ENCODE assay signal across 10 mouse cellular contexts in the genomic region with DNA sequence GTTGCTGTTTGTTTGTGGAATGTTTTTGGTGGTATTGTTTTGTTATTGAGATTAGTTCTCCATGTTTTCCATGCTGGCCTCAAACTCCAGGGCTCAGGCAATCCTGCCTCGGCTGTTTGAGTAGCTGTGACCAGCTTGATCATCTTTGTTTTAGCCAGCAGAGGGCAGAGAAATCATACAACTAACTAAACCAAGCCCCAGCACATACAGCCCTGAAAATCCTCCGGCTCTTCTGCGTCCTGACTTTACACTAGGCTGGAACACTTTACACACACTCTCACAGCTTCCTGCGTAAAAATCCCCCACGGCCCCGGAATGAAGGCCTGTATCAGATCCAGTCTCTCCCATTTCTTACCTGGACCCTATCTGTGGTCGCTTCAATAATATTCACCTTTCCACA. TPM values are rescaled to one million over a fixed set of nuclear protein-coding genes. Genes with fewer than 3 reads are reported as not detected.
DNase-seq lines count a peak whose midpoint lies in the region; ATAC-seq and TF ChIP-seq lines count a peak whose summit lies in the region.
"Had no signal": no experiment of that assay in that cellular context is flagged by ENCODE, and none has a peak within 500 bp of the region (broad histone marks: within the 10 kb centered on the region; RNA-seq: fewer than 3 reads in every experiment).

No protein-coding gene starts in this region.

- no peaks in the 10 kb centered on the region for H3K4me1 ChIP-seq in forebrain, embryonic 16.5 days (replicated peaks; ENCODE audit: control insufficient read depth, insufficient read depth, low read length)
- no peaks in the 10 kb centered on the region for H3K4me1 ChIP-seq in forebrain, embryonic 11.5 days (replicated peaks; ENCODE audit: control insufficient read depth, insufficient read depth, low read length)
- no peaks in the 10 kb centered on the region for H3K4me1 ChIP-seq in lung, embryonic 14.5 days (ENCODE audit: insufficient read depth)
- H3K4me1 ChIP-seq: neural tube, embryonic 13.5 days had no signal

- peak; percentile 59; the same call in 1 of the 2 replicates for ATAC-seq in forebrain, embryonic 16.5 days
- no peak for ATAC-seq in forebrain, embryonic 11.5 days (replicated peaks; ENCODE audit: low FRiP score)
- ATAC-seq in hematopoietic stem cell, adult 5-6 weeks (replicated peaks in 1 of 2; ENCODE audit: insufficient read depth in 1 of 2, low FRiP score in 2 of 2, low TSS enrichment in 1 of 2, low read depth in 1 of 2, poor library complexity in 2 of 2, severe bottlenecking in 2 of 2): peak; percentile 70 to 77
- ATAC-seq in lung, embryonic 14.5 days (ENCODE audit: insufficient read depth): peak; percentile 49; the same call in 1 of the 2 replicates

- H3K27ac ChIP-seq in forebrain, embryonic 16.5 days (ENCODE audit: low read length): no peak overlapping the region
- no peak overlapping the region for H3K27ac ChIP-seq in forebrain, embryonic 11.5 days (ENCODE audit: low read depth, low read length)
- no peak overlapping the region for H3K27ac ChIP-seq in lung, embryonic 14.5 days (ENCODE audit: low read depth)
- H3K27ac ChIP-seq: neural tube, embryonic 13.5 days had no signal

- no peak overlapping the region for H3K9ac ChIP-seq in forebrain, embryonic 16.5 days (replicated peaks; ENCODE audit: low read depth, low read length)
- no peak overlapping the region for H3K9ac ChIP-seq in forebrain, embryonic 11.5 days (ENCODE audit: low read length)
- no peak overlapping the region for H3K9ac ChIP-seq in lung, embryonic 14.5 days
- H3K9ac ChIP-seq: neural tube, embryonic 13.5 days had no signal

- no peaks in the 10 kb centered on the region for H3K9me3 ChIP-seq in forebrain, embryonic 16.5 days (ENCODE audit: control insufficient read depth, low read length)
- no peaks in the 10 kb centered on the region for H3K9me3 ChIP-seq in forebrain, embryonic 11.5 days (ENCODE audit: control insufficient read depth, low read length)
- no peaks in the 10 kb centered on the region for H3K9me3 ChIP-seq in lung, embryonic 14.5 days (ENCODE audit: low read depth, low read length)
- H3K9me3 ChIP-seq: neural tube, embryonic 13.5 days had no signal

- DNase-seq in forebrain, embryonic 11.5 days (ENCODE audit: low spot score): no peak
- DNase-seq in spleen, postnatal 36 days (ENCODE audit: low spot score in 2 of 2): peak; percentile 26 to 54
- no peak for DNase-seq in spleen, postnatal 14 days (ENCODE audit: low spot score in 2 of 2)
- DNase-seq in lung, embryonic 14.5 days: peak; percentile 68
- peak; percentile 46 to 54 for DNase-seq in right cerebral cortex, postnatal 10 days (ENCODE audit: low spot score in 2 of 2)
- no peak for DNase-seq in urinary bladder, postnatal 25 days (ENCODE audit: low spot score)

- no peaks in the 10 kb centered on the region for H3K27me3 ChIP-seq in forebrain, embryonic 16.5 days (replicated peaks; ENCODE audit: control insufficient read depth, insufficient read depth, low read length)
- H3K27me3 ChIP-seq in forebrain, embryonic 11.5 days (ENCODE audit: control insufficient read depth, insufficient read depth, low read length): no peaks in the 10 kb centered on the region
- H3K27me3 ChIP-seq in lung, embryonic 14.5 days (ENCODE audit: insufficient read depth, low read length): no peaks in the 10 kb centered on the region
- H3K27me3 ChIP-seq: neural tube, embryonic 13.5 days had no signal

- peak; percentile 47 for TF ChIP-seq CTCF in lung, embryonic 14.5 days (IDR thresholded peaks at IDR 0.05; ENCODE audit: low read depth)

- no peak overlapping the region for H3K4me2 ChIP-seq in forebrain, embryonic 16.5 days (ENCODE audit: low read length)
- no peak overlapping the region for H3K4me2 ChIP-seq in forebrain, embryonic 11.5 days (ENCODE audit: low read depth, low read length, severe bottlenecking)
- H3K4me2 ChIP-seq in lung, embryonic 14.5 days: no peak overlapping the region
- H3K4me2 ChIP-seq: neural tube, embryonic 13.5 days had no signal

- WGBS in forebrain, embryonic 16.5 days: 31% methylated on average over 7 of the region's 7 CpGs
- WGBS in forebrain, embryonic 11.5 days: 41% methylated on average over 7 of the region's 7 CpGs
- 25% methylated on average over 7 of the region's 7 CpGs for WGBS in lung, embryonic 14.5 days

- no peaks in the 10 kb centered on the region for H3K36me3 ChIP-seq in forebrain, embryonic 16.5 days (ENCODE audit: control insufficient read depth, insufficient read depth)
- H3K36me3 ChIP-seq in forebrain, embryonic 11.5 days (ENCODE audit: control insufficient read depth, insufficient read depth, low read length): no peaks in the 10 kb centered on the region
- H3K36me3 ChIP-seq in lung, embryonic 14.5 days (ENCODE audit: insufficient read depth): no peaks in the 10 kb centered on the region
- H3K36me3 ChIP-seq: neural tube, embryonic 13.5 days had no signal

- no peak overlapping the region for H3K4me3 ChIP-seq in forebrain, embryonic 16.5 days (replicated peaks; ENCODE audit: low read length)
- no peak overlapping the region for H3K4me3 ChIP-seq in forebrain, embryonic 11.5 days (ENCODE audit: low read depth, low read length)
- no peak overlapping the region for H3K4me3 ChIP-seq in lung, embryonic 14.5 days (ENCODE audit: low read depth, low read length)
- H3K4me3 ChIP-seq: neural tube, embryonic 13.5 days had no signal

RNA-seq across cellular contexts. Expression of a gene that starts 6.6 kb away (rescaled TPM):
- polyA plus RNA-seq in forebrain, embryonic 16.5 days (2015; fragmentation: Nextera tagmentation; extraction: Ambion mirVana): 4.4 and 4.9 TPM in 2 replicates
- 1.2 and 1.7 TPM in 2 replicates for polyA plus RNA-seq in forebrain, embryonic 11.5 days (2014; fragmentation: Nextera tagmentation; extraction: Ambion mirVana)
- total RNA-seq in hematopoietic stem cell, adult 5-6 weeks (2017): 12.1 and 17.4 TPM in 2 replicates
- 5.8 and 6.3 TPM in 2 replicates for polyA plus RNA-seq in lung, embryonic 14.5 days (2014; fragmentation: Nextera tagmentation; extraction: Ambion mirVana)

RNA-seq across cellular contexts. Expression of a gene that starts 14.2 kb away (rescaled TPM):
- polyA plus RNA-seq in forebrain, embryonic 16.5 days (2015; fragmentation: Nextera tagmentation; extraction: Ambion mirVana): not detected in 2 replicates
- 0.11 TPM in 1 of 2 replicates, not detected in the other for polyA plus RNA-seq in forebrain, embryonic 11.5 days (2014; fragmentation: Nextera tagmentation; extraction: Ambion mirVana)
- 2.2 and 5.4 TPM in 2 replicates for total RNA-seq in hematopoietic stem cell, adult 5-6 weeks (2017)
- polyA plus RNA-seq in lung, embryonic 14.5 days (2014; fragmentation: Nextera tagmentation; extraction: Ambion mirVana): not detected in 2 replicates
- polyA plus RNA-seq: frontal cortex, adult 2 months; neural tube, embryonic 13.5 days had no signal

RNA-seq across cellular contexts. Expression of a gene that starts 30.6 kb away (rescaled TPM):
- polyA plus RNA-seq in forebrain, embryonic 16.5 days (2015; fragmentation: Nextera tagmentation; extraction: Ambion mirVana): not detected in 2 replicates
- polyA plus RNA-seq in forebrain, embryonic 11.5 days (2014; fragmentation: Nextera tagmentation; extraction: Ambion mirVana): not detected in 2 replicates
- total RNA-seq in hematopoietic stem cell, adult 5-6 weeks (2017): not detected in 2 replicates
- polyA plus RNA-seq in lung, embryonic 14.5 days (2014; fragmentation: Nextera tagmentation; extraction: Ambion mirVana): not detected in 2 replicates
- polyA plus RNA-seq: frontal cortex, adult 2 months; neural tube, embryonic 13.5 days had no signal

RNA-seq across cellular contexts. Expression of a gene that starts 42.0 kb away (rescaled TPM):
- 0.20 and 0.30 TPM in 2 replicates for polyA plus RNA-seq in forebrain, embryonic 16.5 days (2015; fragmentation: Nextera tagmentation; extraction: Ambion mirVana)
- polyA plus RNA-seq in forebrain, embryonic 11.5 days (2014; fragmentation: Nextera tagmentation; extraction: Ambion mirVana): not detected in 2 replicates
- total RNA-seq in hematopoietic stem cell, adult 5-6 weeks (2017): not detected in 2 replicates
- polyA plus RNA-seq in lung, embryonic 14.5 days (2014; fragmentation: Nextera tagmentation; extraction: Ambion mirVana): 0.09 TPM in 1 of 2 replicates, not detected in the other
- polyA plus RNA-seq: frontal cortex, adult 2 months had no signal

Comparison
In these comparisons a context has a peak if more than half of its experiments do, and no peak if none do; other contexts are left out.
1. DNase-seq: peak in spleen, postnatal 36 days (2 of 2), lung, embryonic 14.5 days (single experiment) and right cerebral cortex, postnatal 10 days (2 of 2); none in forebrain, embryonic 11.5 days (single experiment), spleen, postnatal 14 days (0 of 2) and urinary bladder, postnatal 25 days (single experiment).